Mouse (Mus musculus) intestine, postnatal 0 days (tissue): ENCODE data around the gene Gm9936. TPM values are rescaled to one million over a fixed set of nuclear protein-coding genes. Genes with fewer than 3 reads are reported as not detected.
A peak's percentile ranks its signal among the peaks of the same experiment; 100 is the strongest.
"Not testable (repeated sequence)": the region's sequence is repeated elsewhere in the genome, so short reads cannot be mapped to it uniquely, and the experiment has no call there.

Experiments used
- ATAC-seq: fragments of 200-750 bp; cut with Nextera tagmentation; 2 replicates; pipeline ENCODE4 v1.8.0; 2017; ENCODE audit warnings: mild to moderate bottlenecking, moderate TSS enrichment, moderate library complexity
- H3K27ac ChIP-seq: fragments of 300-500 bp; sonication (generic); 2 replicates; pipeline ENCODE4 v1.5.1; 2014; ENCODE audit warnings: mild to moderate bottlenecking, low read depth, low read length, moderate library complexity
- H3K27me3 ChIP-seq: fragments of 300-500 bp; sonication (generic); replicated peaks from 2 replicates; pipeline ENCODE4 v1.6.1; 2014; ENCODE audit warnings: low read length, mixed read lengths; ENCODE audit not compliant: control insufficient read depth, insufficient read depth
- H3K36me3 ChIP-seq: fragments of 300-500 bp; sonication (generic); 2 replicates; pipeline ENCODE4 v1.6.1; 2014; ENCODE audit warnings: mild to moderate bottlenecking, moderate library complexity; ENCODE audit not compliant: control insufficient read depth, insufficient read depth
- H3K4me1 ChIP-seq: fragments of 300-500 bp; sonication (generic); replicated peaks from 2 replicates; pipeline ENCODE4 v1.6.1; 2014; ENCODE audit warnings: antibody characterized with exemption, low read length, mixed read lengths; ENCODE audit not compliant: control insufficient read depth, insufficient read depth
- H3K4me2 ChIP-seq: fragments of 300-500 bp; sonication (generic); replicated peaks from 2 replicates; pipeline ENCODE4 v1.6.1; 2014; ENCODE audit warnings: low read depth, mild to moderate bottlenecking, moderate library complexity
- H3K4me3 ChIP-seq: fragments of 300-500 bp; sonication (generic); 2 replicates; pipeline ENCODE4 v1.5.1; 2014; ENCODE audit warnings: low read depth, low read length
- H3K9ac ChIP-seq: fragments of 300-500 bp; sonication (generic); 2 replicates; pipeline ENCODE4 v1.6.1; 2014; ENCODE audit warnings: mild to moderate bottlenecking, low read depth, low read length
- H3K9me3 ChIP-seq: fragments of 300-500 bp; sonication (generic); 2 replicates; pipeline ENCODE4 v1.6.1; 2016; ENCODE audit warnings: mixed run types; ENCODE audit not compliant: control insufficient read depth
- CTCF ChIP-seq: sonication (generic); IDR thresholded peaks from 2 replicates; pipeline ENCODE4 v1.5.1; 2016; ENCODE audit warnings: low read depth, mild to moderate bottlenecking, control low read depth, antibody characterized with exemption, moderate library complexity
- WGBS: fragments of 180-500 bp; shearing (Covaris S2); extraction: QIAGEN DNeasy Blood & Tissue Kit; methylation state at CpG from one replicate; pipeline ENCODE4 v1.1.7; 2014; 5-methylcytosine and 5-hydroxymethylcytosine counted together
- polyA plus RNA-seq: library from polyadenylated mRNA; unstranded; fragments of >200 nt; fragmentation: Nextera tagmentation; extraction: Ambion mirVana; gene quantifications from 2 replicates; pipeline ENCODE4 v1.2.1, GENCODE M21; 2015

Gm9936 gene
- polyA plus RNA-seq, 1 experiment from 2014 or later: 0.08 TPM

DNA sequence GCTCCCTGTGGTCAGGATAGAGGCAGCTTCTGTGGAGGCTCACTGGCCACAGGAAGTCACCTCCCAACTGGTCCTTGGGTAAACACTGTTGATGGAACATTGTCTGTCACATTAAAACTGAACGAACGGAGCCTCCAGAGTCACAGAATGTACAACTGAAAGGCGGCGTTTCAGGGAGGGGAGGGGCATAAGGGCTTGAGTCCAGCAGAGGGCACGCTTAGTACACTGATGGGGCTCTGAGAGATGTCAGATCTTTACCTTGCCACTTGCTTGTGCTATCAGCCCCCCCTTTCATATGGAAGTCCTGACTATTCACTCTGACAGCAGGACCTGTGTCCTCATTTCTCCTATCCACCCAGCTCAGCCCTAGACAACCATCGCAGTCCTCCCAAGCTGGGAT is 17.4 kb upstream of the Gm9936 start:
- H3K4me2 ChIP-seq: peak overlapping the region; percentile 31; the same call in 1 of the 2 replicates
- H3K9me3 ChIP-seq: no peaks in the 10 kb centered on the region
- no peaks in the 10 kb centered on the region for H3K36me3 ChIP-seq
- H3K27me3 ChIP-seq: peaks cover 29% of the 10 kb centered on the region
- no peak overlapping the region for H3K27ac ChIP-seq
- TF ChIP-seq CTCF: peak; percentile 72
- WGBS: 29% methylated on average over 6 of the region's 6 CpGs
- no peak for ATAC-seq
- no peak overlapping the region for H3K4me3 ChIP-seq
- no peaks in the 10 kb centered on the region for H3K4me1 ChIP-seq
- no peak overlapping the region for H3K9ac ChIP-seq

DNA sequence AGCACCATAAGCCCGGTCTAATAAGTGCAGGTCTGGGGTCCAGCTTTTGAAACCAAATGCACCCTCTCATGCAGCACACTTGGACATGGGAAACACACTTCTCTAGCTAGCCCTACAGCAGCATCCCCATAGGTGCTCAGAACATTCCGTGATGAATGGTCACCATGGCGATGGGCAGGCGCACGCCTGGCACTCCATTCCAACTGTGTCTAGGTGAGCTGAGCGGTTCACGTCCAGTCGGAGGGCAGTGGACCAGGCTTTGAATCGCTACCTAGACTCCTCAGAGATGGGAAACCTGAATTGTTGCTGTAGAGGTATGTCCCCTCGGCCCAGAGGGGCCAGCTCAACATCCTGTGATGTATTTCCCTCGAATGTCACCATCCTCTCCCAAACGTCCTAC is 6.8 kb upstream of the Gm9936 start:
- no peak for TF ChIP-seq CTCF
- H3K9ac ChIP-seq: no peak overlapping the region

DNA sequence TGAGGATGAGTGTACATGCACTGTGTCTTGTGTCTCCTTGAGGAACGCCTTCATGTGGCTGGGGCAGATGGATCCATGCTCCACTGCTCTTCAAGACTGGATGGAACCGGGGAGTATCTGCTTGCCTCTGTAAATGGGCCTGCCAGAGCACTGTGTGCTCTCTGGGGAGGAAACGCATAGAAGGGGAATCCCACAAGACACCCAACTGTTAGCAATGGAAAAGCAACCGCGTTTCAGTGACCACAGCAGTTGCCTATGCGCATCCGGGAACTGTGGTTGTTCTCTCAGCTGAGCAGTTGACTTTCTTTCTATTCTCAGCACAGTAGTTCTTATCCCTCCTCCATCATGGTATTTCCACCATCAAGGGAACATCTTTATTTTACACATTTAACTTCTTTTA is 6.3 kb upstream of the Gm9936 start:
- Histone ChIP-seq H3K36me3 (no peaks in the 10 kb centered on the region), H3K4me3 (no peak overlapping the region), H3K4me2 (no peak overlapping the region), H3K4me1 (no peaks in the 10 kb centered on the region), H3K27me3 (peaks cover under 1% of the 10 kb centered on the region; the same call in 1 of the 2 replicates), H3K9me3 (peaks cover 13% of the 10 kb centered on the region; the same call in 1 of the 2 replicates), H3K9ac (no peak overlapping the region), H3K27ac (no peak overlapping the region)
- TF ChIP-seq CTCF: no peak
- ATAC-seq: no peak
- 89% methylated on average over 7 of the region's 7 CpGs for WGBS

More for the DNA sequence above, 6.8 kb upstream of the Gm9936 start:
- WGBS: 90% methylated on average over 12 of the region's 12 CpGs
- Histone ChIP-seq H3K4me3 (no peak overlapping the region), H3K27me3 (peaks cover 5% of the 10 kb centered on the region; the same call in 1 of the 2 replicates), H3K4me2 (no peak overlapping the region), H3K27ac (no peak overlapping the region), H3K4me1 (no peaks in the 10 kb centered on the region), H3K36me3 (no peaks in the 10 kb centered on the region), H3K9me3 (peaks cover 13% of the 10 kb centered on the region; the same call in 1 of the 2 replicates)
- ATAC-seq: no peak

DNA sequence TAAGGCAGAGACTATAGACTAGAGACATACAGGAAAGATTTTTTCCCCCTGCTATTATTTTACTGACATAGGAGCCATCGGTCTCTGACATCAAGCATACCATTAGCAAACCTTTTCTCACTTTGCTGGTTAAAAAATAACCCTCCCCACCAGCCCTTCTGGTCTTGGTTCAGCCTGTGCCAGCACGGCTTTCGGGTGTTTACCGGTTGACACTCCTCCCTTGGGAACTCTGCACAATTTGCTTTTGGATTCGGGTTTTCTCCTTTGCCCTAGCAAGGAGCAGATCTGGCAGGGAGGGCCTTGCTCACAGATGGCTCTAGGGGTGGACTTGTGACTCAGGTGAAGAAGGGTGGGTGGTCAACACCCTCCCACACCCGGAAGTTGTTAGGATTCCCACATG is 3.2 kb upstream of the Gm9936 start:
- Histone ChIP-seq H3K4me2 (no peak overlapping the region), H3K27ac (no peak overlapping the region), H3K4me3 (no peak overlapping the region), H3K27me3 (peaks cover 14% of the 10 kb centered on the region), H3K9ac (no peak overlapping the region), H3K4me1 (no peaks in the 10 kb centered on the region), H3K36me3 (no peaks in the 10 kb centered on the region), H3K9me3 (no peaks in the 10 kb centered on the region)
- TF ChIP-seq CTCF: no peak
- 40% methylated on average over 6 of the region's 6 CpGs for WGBS
- ATAC-seq: no peak

DNA sequence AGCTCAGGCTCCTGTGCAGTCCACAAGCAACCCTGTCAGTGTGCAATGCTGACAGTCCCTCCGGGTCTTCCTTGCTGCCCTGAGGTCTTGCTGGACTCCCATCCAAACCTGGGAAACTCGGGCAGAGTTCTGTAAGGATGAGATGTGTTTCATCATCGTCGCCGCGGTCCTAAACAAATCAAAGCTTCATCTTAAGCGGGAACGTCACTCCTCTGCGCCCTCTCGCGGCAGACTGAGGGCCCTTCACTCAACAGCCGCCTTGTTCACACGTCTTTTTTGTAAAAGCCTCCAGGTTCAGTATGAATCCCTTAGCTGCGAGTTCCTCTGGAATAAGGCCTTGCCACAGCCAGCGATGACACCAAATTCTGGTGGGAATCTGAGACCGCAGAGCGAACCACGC is 771 bp upstream of the Gm9936 start:
- Histone ChIP-seq H3K36me3 (no peaks in the 10 kb centered on the region), H3K27me3 (peaks cover 14% of the 10 kb centered on the region), H3K27ac (no peak overlapping the region), H3K4me2 (peak overlapping the region; percentile 47; the same call in 1 of the 2 replicates), H3K4me3 (no peak overlapping the region), H3K9ac (no peak overlapping the region), H3K9me3 (no peaks in the 10 kb centered on the region), H3K4me1 (0 out of 2 replicates have a peak, but pooled peaks cover 3% of the 10 kb centered on the region)
- 7% methylated on average over 18 of the region's 18 CpGs for WGBS
- ATAC-seq: no peak
- TF ChIP-seq CTCF: peak; percentile 89

DNA sequence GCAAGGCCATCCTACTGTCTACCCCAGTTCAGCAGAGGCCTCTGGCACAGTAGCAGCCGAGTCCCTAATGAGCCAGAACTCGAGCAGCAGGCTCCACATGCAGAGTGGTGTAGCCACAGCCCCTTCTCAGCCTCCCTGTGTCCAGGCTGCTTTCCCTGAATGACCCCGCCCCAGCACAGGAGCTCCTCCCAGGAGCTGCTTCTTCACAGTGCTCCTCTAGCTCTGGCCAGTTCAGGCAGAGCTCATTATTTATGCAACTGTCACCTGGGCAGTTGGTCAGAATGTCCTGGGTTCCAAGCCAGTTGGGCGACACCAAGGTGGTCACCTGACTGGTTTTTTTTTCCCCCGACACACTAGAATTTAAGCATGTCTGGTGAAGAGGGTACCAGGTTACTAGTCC is 5.1 kb downstream of the Gm9936 start, which contains the start of gene 4930519G04Rik:
TSS of gene 4930519G04Rik (plus strand) at position 301 of the 400 bp plus-strand sequence.
- H3K4me1 ChIP-seq, H3K4me2 ChIP-seq, H3K9ac ChIP-seq, ATAC-seq, H3K36me3 ChIP-seq, H3K9me3 ChIP-seq, H3K4me3 ChIP-seq, H3K27me3 ChIP-seq, H3K27ac ChIP-seq: not testable (repeated sequence)
- WGBS: 84% methylated on average over 3 of the region's 5 CpGs
